Mouse (Mus musculus): Measurements from ENCODE around the gene Banp. TPM values are rescaled to one million over a fixed set of nuclear protein-coding genes. Genes with fewer than 3 reads are reported as not detected.

Banp gene
- polyA plus RNA-seq, 1 experiment from 2014 or later: 36.6 TPM

- H3K9ac ChIP-seq (ENCODE audit: low read length): no peak overlapping the region
- 78% methylated on average over 8 of the region's 8 CpGs for WGBS
- no peak for DNase-seq (ENCODE audit: low spot score)
- no peak overlapping the region for H3K4me2 ChIP-seq (ENCODE audit: low read length)
- H3K36me3 ChIP-seq (ENCODE audit: control insufficient read depth, insufficient read depth, low read length): no peaks in the 10 kb centered on the region
- ATAC-seq (replicated peaks; ENCODE audit: low FRiP score, low TSS enrichment, low read depth): no peak
- H3K9me3 ChIP-seq (ENCODE audit: control insufficient read depth, low read length): no peaks in the 10 kb centered on the region
- H3K27ac ChIP-seq (ENCODE audit: low read depth): no peak overlapping the region
- no peak overlapping the region for H3K4me3 ChIP-seq (ENCODE audit: low read depth, low read length)
- no peaks in the 10 kb centered on the region for H3K27me3 ChIP-seq (replicated peaks; ENCODE audit: control insufficient read depth, insufficient read depth, low read length)
- H3K4me1 ChIP-seq (replicated peaks; ENCODE audit: control insufficient read depth, insufficient read depth, low read length): peaks cover 28% of the 10 kb centered on the region
Observed at GRCm38 (mm10) chr8:121964716-121965512, 15.4 kb downstream of the Banp start.

- no peak overlapping the region for H3K4me2 ChIP-seq (ENCODE audit: low read length)
- H3K4me3 ChIP-seq (ENCODE audit: low read depth, low read length): no peak overlapping the region
- peaks cover 28% of the 10 kb centered on the region for H3K4me1 ChIP-seq (replicated peaks; ENCODE audit: control insufficient read depth, insufficient read depth, low read length)
- no peaks in the 10 kb centered on the region for H3K9me3 ChIP-seq (ENCODE audit: control insufficient read depth, low read length)
- ATAC-seq (replicated peaks; ENCODE audit: low FRiP score, low TSS enrichment, low read depth): no peak
- no peak for DNase-seq (ENCODE audit: low spot score)
- H3K36me3 ChIP-seq (ENCODE audit: control insufficient read depth, insufficient read depth, low read length): no peaks in the 10 kb centered on the region
- no peaks in the 10 kb centered on the region for H3K27me3 ChIP-seq (replicated peaks; ENCODE audit: control insufficient read depth, insufficient read depth, low read length)
- H3K27ac ChIP-seq (ENCODE audit: low read depth): no peak overlapping the region
- 51% methylated on average over 5 of the region's 5 CpGs for WGBS
- no peak overlapping the region for H3K9ac ChIP-seq (ENCODE audit: low read length)
Observed at GRCm38 (mm10) chr8:121966110-121966509, 16.6 kb downstream of the Banp start.

GRCm38 (mm10) chr8:121966714-121967448 lies 17.3 kb downstream of the Banp start:
- H3K9ac ChIP-seq (ENCODE audit: low read length): no peak overlapping the region; the same call in 1 of the 2 replicates
- H3K27ac ChIP-seq (ENCODE audit: low read depth): no peak overlapping the region
- ATAC-seq (replicated peaks; ENCODE audit: low FRiP score, low TSS enrichment, low read depth) (peak; percentile 54), DNase-seq (ENCODE audit: low spot score) (no peak)
- peaks cover 28% of the 10 kb centered on the region for H3K4me1 ChIP-seq (replicated peaks; ENCODE audit: control insufficient read depth, insufficient read depth, low read length)
- no peaks in the 10 kb centered on the region for H3K36me3 ChIP-seq (ENCODE audit: control insufficient read depth, insufficient read depth, low read length)
- no peak overlapping the region for H3K4me2 ChIP-seq (ENCODE audit: low read length)
- WGBS: 54% methylated on average over 7 of the region's 7 CpGs
- no peaks in the 10 kb centered on the region for H3K27me3 ChIP-seq (replicated peaks; ENCODE audit: control insufficient read depth, insufficient read depth, low read length)
- no peaks in the 10 kb centered on the region for H3K9me3 ChIP-seq (ENCODE audit: control insufficient read depth, low read length)
- no peak overlapping the region for H3K4me3 ChIP-seq (ENCODE audit: low read depth, low read length)

- no peaks in the 10 kb centered on the region for H3K27me3 ChIP-seq (replicated peaks; ENCODE audit: control insufficient read depth, insufficient read depth, low read length)
- no peak overlapping the region for H3K4me2 ChIP-seq (ENCODE audit: low read length)
- no peaks in the 10 kb centered on the region for H3K9me3 ChIP-seq (ENCODE audit: control insufficient read depth, low read length)
- no peak overlapping the region for H3K4me3 ChIP-seq (ENCODE audit: low read depth, low read length)
- no peak for ATAC-seq (replicated peaks; ENCODE audit: low FRiP score, low TSS enrichment, low read depth)
- 35% methylated on average over 4 of the region's 4 CpGs for WGBS
- H3K9ac ChIP-seq (ENCODE audit: low read length): no peak overlapping the region
- H3K4me1 ChIP-seq (replicated peaks; ENCODE audit: control insufficient read depth, insufficient read depth, low read length): peaks cover 28% of the 10 kb centered on the region
- no peak for DNase-seq (ENCODE audit: low spot score)
- no peaks in the 10 kb centered on the region for H3K36me3 ChIP-seq (ENCODE audit: control insufficient read depth, insufficient read depth, low read length)
- H3K27ac ChIP-seq (ENCODE audit: low read depth): no peak overlapping the region
Observed at GRCm38 (mm10) chr8:121967977-121968376, 18.4 kb downstream of the Banp start.

GRCm38 (mm10) chr8:121968542-121968941 lies 19.0 kb downstream of the Banp start:
- Histone ChIP-seq H3K4me2 (ENCODE audit: low read length) (no peak overlapping the region), H3K4me1 (replicated peaks; ENCODE audit: control insufficient read depth, insufficient read depth, low read length) (peaks cover 28% of the 10 kb centered on the region), H3K9ac (ENCODE audit: low read length) (no peak overlapping the region), H3K36me3 (ENCODE audit: control insufficient read depth, insufficient read depth, low read length) (no peaks in the 10 kb centered on the region), H3K4me3 (ENCODE audit: low read depth, low read length) (no peak overlapping the region), H3K27me3 (replicated peaks; ENCODE audit: control insufficient read depth, insufficient read depth, low read length) (no peaks in the 10 kb centered on the region), H3K9me3 (ENCODE audit: control insufficient read depth, low read length) (no peaks in the 10 kb centered on the region), H3K27ac (ENCODE audit: low read depth) (no peak overlapping the region)
- ATAC-seq (replicated peaks; ENCODE audit: low FRiP score, low TSS enrichment, low read depth): no peak
- no peak for DNase-seq (ENCODE audit: low spot score)
- WGBS: 55% methylated on average over 4 of the region's 4 CpGs

- no peak overlapping the region for H3K9ac ChIP-seq (ENCODE audit: low read length)
- peaks cover 28% of the 10 kb centered on the region for H3K4me1 ChIP-seq (replicated peaks; ENCODE audit: control insufficient read depth, insufficient read depth, low read length)
- peaks cover 16% of the 10 kb centered on the region for H3K36me3 ChIP-seq (ENCODE audit: control insufficient read depth, insufficient read depth, low read length)
- H3K27ac ChIP-seq (ENCODE audit: low read depth): no peak overlapping the region
- no peak overlapping the region for H3K4me3 ChIP-seq (ENCODE audit: low read depth, low read length)
- 85% methylated on average over 8 of the region's 8 CpGs for WGBS
- no peaks in the 10 kb centered on the region for H3K9me3 ChIP-seq (ENCODE audit: control insufficient read depth, low read length)
- H3K27me3 ChIP-seq (replicated peaks; ENCODE audit: control insufficient read depth, insufficient read depth, low read length): no peaks in the 10 kb centered on the region
- no peak for ATAC-seq (replicated peaks; ENCODE audit: low FRiP score, low TSS enrichment, low read depth)
- no peak for DNase-seq (ENCODE audit: low spot score)
- no peak overlapping the region for H3K4me2 ChIP-seq (ENCODE audit: low read length)
Observed at GRCm38 (mm10) chr8:121970225-121970624, 20.7 kb downstream of the Banp start.

- Histone ChIP-seq H3K9me3 (ENCODE audit: control insufficient read depth, low read length) (no peaks in the 10 kb centered on the region), H3K27me3 (replicated peaks; ENCODE audit: control insufficient read depth, insufficient read depth, low read length) (no peaks in the 10 kb centered on the region), H3K4me3 (ENCODE audit: low read depth, low read length) (no peak overlapping the region), H3K27ac (ENCODE audit: low read depth) (no peak overlapping the region), H3K9ac (ENCODE audit: low read length) (no peak overlapping the region), H3K36me3 (ENCODE audit: control insufficient read depth, insufficient read depth, low read length) (peaks cover 29% of the 10 kb centered on the region), H3K4me1 (replicated peaks; ENCODE audit: control insufficient read depth, insufficient read depth, low read length) (peaks cover 19% of the 10 kb centered on the region), H3K4me2 (ENCODE audit: low read length) (no peak overlapping the region)
- ATAC-seq (replicated peaks; ENCODE audit: low FRiP score, low TSS enrichment, low read depth) (no peak), DNase-seq (ENCODE audit: low spot score) (no peak)
- WGBS: 74% methylated on average over 17 of the region's 17 CpGs
Observed at GRCm38 (mm10) chr8:121971488-121972058, 22.0 kb downstream of the Banp start.

GRCm38 (mm10) chr8:121973906-121974305 lies 24.4 kb downstream of the Banp start:
- Histone ChIP-seq H3K27me3 (replicated peaks; ENCODE audit: control insufficient read depth, insufficient read depth, low read length) (no peaks in the 10 kb centered on the region), H3K4me3 (ENCODE audit: low read depth, low read length) (no peak overlapping the region), H3K36me3 (ENCODE audit: control insufficient read depth, insufficient read depth, low read length) (peaks cover 43% of the 10 kb centered on the region), H3K9ac (ENCODE audit: low read length) (no peak overlapping the region), H3K4me2 (ENCODE audit: low read length) (no peak overlapping the region), H3K9me3 (ENCODE audit: control insufficient read depth, low read length) (no peaks in the 10 kb centered on the region), H3K27ac (ENCODE audit: low read depth) (no peak overlapping the region), H3K4me1 (replicated peaks; ENCODE audit: control insufficient read depth, insufficient read depth, low read length) (no peaks in the 10 kb centered on the region)
- 95% methylated on average over 28 of the region's 28 CpGs for WGBS
- no peak for DNase-seq (ENCODE audit: low spot score)
- no peak for ATAC-seq (replicated peaks; ENCODE audit: low FRiP score, low TSS enrichment, low read depth)

All from intestine, embryonic 14.5 days (tissue).